Mouse (Mus musculus): ENCODE measurements around the gene AC131692.1.
A peak's percentile ranks its signal among the peaks of the same experiment; 100 is the strongest.
"Not testable (repeated sequence)": the region's sequence is repeated elsewhere in the genome, so short reads cannot be mapped to it uniquely, and the experiment has no call there.

The AC131692.1 gene

GRCm38 (mm10) chr19:6118677-6119185 lies 24.5 kb downstream of the AC131692.1 start:
- no peak for DNase-seq

- no peak for DNase-seq
These were observed 27.5 kb downstream of the AC131692.1 start for GRCm38 (mm10) chr19:6121761-6122160.

- no peak for DNase-seq
These were observed 29.1 kb downstream of the AC131692.1 start for GRCm38 (mm10) chr19:6123330-6123729.

- DNase-seq = no peak
These were observed 30.7 kb downstream of the AC131692.1 start for GRCm38 (mm10) chr19:6124898-6125297.

GRCm38 (mm10) chr19:6126289-6126688 lies 32.1 kb downstream of the AC131692.1 start:
- DNase-seq = no peak

GRCm38 (mm10) chr19:6126789-6127580 lies 32.8 kb downstream of the AC131692.1 start:
- DNase-seq = no peak

- DNase-seq = peak; percentile 94 to 97
These were observed 33.6 kb downstream of the AC131692.1 start, which contains the start of gene Snx15 for GRCm38 (mm10) chr19:6127760-6128341. TSS of gene Snx15 (minus strand) at chr19:6128304.

GRCm38 (mm10) chr19:6130414-6131128 lies 36.4 kb downstream of the AC131692.1 start:
- DNase-seq = not testable (repeated sequence)

- DNase-seq = no peak
These were observed 38.1 kb downstream of the AC131692.1 start for GRCm38 (mm10) chr19:6132171-6132827.

GRCm38 (mm10) chr19:6133197-6133596 lies 39.0 kb downstream of the AC131692.1 start:
- not testable (repeated sequence) for DNase-seq

GRCm38 (mm10) chr19:6136397-6136796 lies 42.2 kb downstream of the AC131692.1 start:
- no peak for DNase-seq

- no peak for DNase-seq
These were observed 45.5 kb downstream of the AC131692.1 start for GRCm38 (mm10) chr19:6139701-6140100.

GRCm38 (mm10) chr19:6140374-6140677 lies 46.1 kb downstream of the AC131692.1 start:
- DNase-seq = no peak

- peak; percentile 84 to 89 for DNase-seq
These were observed 46.6 kb downstream of the AC131692.1 start, which contains the start of gene Batf2 for GRCm38 (mm10) chr19:6140678-6141393. TSS of gene Batf2 (plus strand) at chr19:6140983.

- peak; percentile 52 to 74 for DNase-seq
These were observed 47.2 kb downstream of the AC131692.1 start, which contains the start of gene Arl2 for GRCm38 (mm10) chr19:6141394-6141749. TSS of gene Arl2 (minus strand) at chr19:6141548.

- no peak for DNase-seq
These were observed 50.6 kb downstream of the AC131692.1 start for GRCm38 (mm10) chr19:6144842-6145241.
